Mouse (Mus musculus): ENCODE data around the gene Ctsw.

DNA sequence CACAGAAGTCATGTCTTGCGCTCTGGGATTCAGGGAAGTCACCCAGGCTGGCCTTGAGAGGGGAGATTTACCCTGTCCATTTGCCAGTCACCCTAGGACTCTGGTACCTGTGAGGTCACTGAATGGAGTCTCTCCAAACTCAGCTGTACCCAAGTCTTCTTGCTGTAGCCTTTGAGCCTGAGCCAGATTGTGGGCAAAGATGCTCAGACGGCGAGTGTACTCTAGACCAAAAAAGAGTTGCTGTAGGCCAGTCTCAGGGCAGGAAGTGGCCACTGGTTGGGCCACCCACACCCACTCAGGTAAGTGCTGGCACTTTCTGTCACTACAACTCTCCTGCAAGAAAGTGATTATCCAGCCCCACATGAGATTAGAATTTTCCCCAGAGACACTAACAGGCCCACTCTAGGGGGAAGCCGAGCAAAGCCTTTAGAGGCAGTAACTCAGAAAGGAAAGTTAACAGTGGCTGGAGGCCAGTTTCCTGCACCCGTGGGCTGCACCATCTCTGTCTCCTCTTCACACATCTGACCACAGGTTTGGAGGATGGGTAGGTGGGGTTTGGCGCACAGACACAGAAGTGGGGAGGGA, 1.3 kb downstream of the Ctsw start:
- TF ChIP-seq CTCF (IDR thresholded peaks at IDR 0.05; ENCODE audit: extremely low read depth, insufficient read depth, insufficient read length, insufficient replicate concordance) (no peak), POLR2A (IDR thresholded peaks at IDR 0.05; ENCODE audit: low read depth, low read length) (no peak)

Measured in spleen, adult 2 months (tissue).